Mouse (Mus musculus) kidney, adult 2 months (tissue): Measurements from ENCODE around the gene Tcl1.
"Not testable (repeated sequence)": the region's sequence is repeated elsewhere in the genome, so short reads cannot be mapped to it uniquely, and the experiment has no call there.

Experiments
- CTCF ChIP-seq: fragments of 200-500 bp; conservative IDR thresholded peaks from 2 replicates; pipeline ENCODE4 v1.5.1; 2011; ENCODE audit warnings: low read depth, mild to moderate bottlenecking, control low read depth, low read length, moderate library complexity, mixed read lengths; ENCODE audit not compliant: insufficient read depth, insufficient read length
- POLR2A ChIP-seq: fragments of 200-500 bp; IDR thresholded peaks from one replicate; pipeline ENCODE4 v1.6.1; 2011; ENCODE audit warnings: low read depth, low read length, control low read depth

- TF ChIP-seq CTCF, POLR2A: not testable (repeated sequence)
These were observed 31.9 kb downstream of the Tcl1 start, which contains the start of gene Tcl1b3 for GRCm38 (mm10) chr12:105190743-105191142.
